Mouse (Mus musculus) lung, adult 2 months (tissue): ENCODE measurements around the gene Aloxe3.

Source experiments
- CTCF ChIP-seq: fragments of 200-500 bp; IDR thresholded peaks from 2 replicates; pipeline ENCODE4 v1.5.1; 2011; ENCODE audit warnings: mild to moderate bottlenecking, low read length, control low read depth; ENCODE audit not compliant: insufficient read depth
- POLR2A ChIP-seq: fragments of 200-500 bp; IDR thresholded peaks from 2 replicates; pipeline ENCODE4 v1.6.1; 2011; ENCODE audit warnings: low read depth, mild to moderate bottlenecking, control low read depth, low read length, borderline replicate concordance; ENCODE audit errors: extremely low read depth

DNA sequence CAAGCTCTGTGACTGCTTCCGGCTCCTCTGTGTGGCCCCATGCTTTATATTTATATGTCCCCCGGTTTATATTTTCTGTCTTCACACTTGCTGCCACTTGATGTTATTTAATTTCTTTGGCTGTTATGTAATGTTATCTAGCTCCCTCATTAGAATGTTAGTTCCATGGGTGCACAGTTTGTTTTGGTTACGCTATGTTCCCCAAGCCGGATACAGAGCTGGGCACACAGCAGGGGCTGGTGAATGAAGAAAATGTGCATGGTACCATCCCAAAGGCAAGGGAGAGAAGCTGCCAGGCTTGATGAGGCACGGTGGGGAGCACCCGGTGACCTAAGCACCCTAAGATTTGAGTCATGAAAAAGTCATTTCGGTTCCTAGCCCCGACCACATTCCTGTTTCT, 28.1 kb downstream of the Aloxe3 start:
- TF ChIP-seq CTCF (no peak), POLR2A (no peak)
